ENCODE assay signal across 8 mouse cellular contexts in genomic region chr12:117993499-117993898, GRCm38 (mm10).
DNase-seq lines count a peak whose midpoint lies in the region; ATAC-seq and TF ChIP-seq lines count a peak whose summit lies in the region.

No protein-coding gene starts in this region.

- intact Hi-C loops in heart, adult 2 months (cut with DNase I) = loop anchor here (1.0 kb wide), 2 partner anchors 462 to 862 kb away; no protein-coding TSS in a partner anchor
- intact Hi-C loops in left cerebral cortex, postnatal 4 days (cut with DNase I) = loop anchor here (5.0 kb wide), 1 partner anchor 864 kb away; no protein-coding TSS in a partner anchor

- TF ChIP-seq POLR2A in heart, adult 2 months (IDR thresholded peaks at IDR 0.05; ENCODE audit: insufficient read depth, low read depth, low read length) = no peak

- H3K79me2 ChIP-seq in heart, adult 2 months (replicated peaks; ENCODE audit: control insufficient read depth, insufficient read depth, low read length) = no peaks in the 10 kb centered on the region

- H3K27ac ChIP-seq in embryonic facial prominence, embryonic 11.5 days (replicated peaks; ENCODE audit: low read depth, low read length) = no peak overlapping the region
- H3K27ac ChIP-seq in heart, adult 2 months = no peak overlapping the region
- H3K27ac ChIP-seq in midbrain, embryonic 11.5 days (ENCODE audit: low read depth, low read length) = no peak overlapping the region

- DNase-seq in adrenal gland, postnatal 10 days = peak; percentile 82
- peak; percentile 87 for DNase-seq in embryonic facial prominence, embryonic 11.5 days (ENCODE audit: low spot score)
- peak; percentile 67 to 72 for DNase-seq in heart, adult 2 months
- DNase-seq in kidney, adult 18-20 months = peak; percentile 76
- DNase-seq in left cerebral cortex, postnatal 4 days = peak; percentile 88
- peak; percentile 93 for DNase-seq in midbrain, embryonic 11.5 days (ENCODE audit: low spot score, missing footprints)
- DNase-seq in skeletal muscle tissue, adult 2 months (ENCODE audit: low read depth, low spot score) = peak; percentile 78
- peak; percentile 76 for DNase-seq in yolk sac, embryonic 10.5 days (ENCODE audit: low spot score)

- 3% methylated on average over 7 of the region's 7 CpGs for WGBS in embryonic facial prominence, embryonic 11.5 days
- WGBS in heart, adult 2 months = under 1% methylated on average over 7 of the region's 7 CpGs
- WGBS in midbrain, embryonic 11.5 days = 1% methylated on average over 7 of the region's 7 CpGs

- peak; percentile 73; the same call in 1 of the 2 replicates for TF ChIP-seq EP300 in heart, adult 2 months (IDR thresholded peaks at IDR 0.05; ENCODE audit: insufficient read depth, low read depth, low read length)

- H3K4me3 ChIP-seq in embryonic facial prominence, embryonic 11.5 days (ENCODE audit: low read depth, low read length) = no peak overlapping the region
- H3K4me3 ChIP-seq in heart, adult 2 months = no peak overlapping the region
- no peak overlapping the region for H3K4me3 ChIP-seq in midbrain, embryonic 11.5 days (ENCODE audit: low read depth, low read length)

- no peak overlapping the region for H3K9ac ChIP-seq in embryonic facial prominence, embryonic 11.5 days (replicated peaks; ENCODE audit: low read length)
- no peak overlapping the region for H3K9ac ChIP-seq in heart, adult 2 months (ENCODE audit: low read depth, low read length)
- no peak overlapping the region for H3K9ac ChIP-seq in midbrain, embryonic 11.5 days (ENCODE audit: low read length)

- H3K36me3 ChIP-seq in embryonic facial prominence, embryonic 11.5 days (replicated peaks; ENCODE audit: control insufficient read depth, insufficient read depth, low read depth, low read length) = no peaks in the 10 kb centered on the region
- H3K36me3 ChIP-seq in heart, adult 2 months (ENCODE audit: control insufficient read depth, insufficient read depth, low read length) = no peaks in the 10 kb centered on the region
- no peaks in the 10 kb centered on the region for H3K36me3 ChIP-seq in midbrain, embryonic 11.5 days (ENCODE audit: control insufficient read depth, insufficient read depth, low read length)

- H3K4me2 ChIP-seq in embryonic facial prominence, embryonic 11.5 days (ENCODE audit: low read depth, low read length) = no peak overlapping the region
- H3K4me2 ChIP-seq in midbrain, embryonic 11.5 days = no peak overlapping the region

- TF ChIP-seq CTCF in heart, adult 2 months (IDR thresholded peaks at IDR 0.05) = peak; percentile 93

- H3K27me3 ChIP-seq in embryonic facial prominence, embryonic 11.5 days (ENCODE audit: control insufficient read depth, insufficient read depth, low read length) = 0 out of 2 replicates have a peak, but pooled peaks cover 2% of the 10 kb centered on the region
- no peaks in the 10 kb centered on the region for H3K27me3 ChIP-seq in heart, adult 2 months (ENCODE audit: control insufficient read depth, insufficient read depth, low read length)
- H3K27me3 ChIP-seq in midbrain, embryonic 11.5 days (ENCODE audit: control insufficient read depth, insufficient read depth, low read length) = no peaks in the 10 kb centered on the region; the same call in 1 of the 2 replicates

- H3K4me1 ChIP-seq in embryonic facial prominence, embryonic 11.5 days (ENCODE audit: control insufficient read depth, insufficient read depth, low read length) = no peaks in the 10 kb centered on the region
- H3K4me1 ChIP-seq in heart, adult 2 months (ENCODE audit: control insufficient read depth, insufficient read depth, low read length) = no peaks in the 10 kb centered on the region
- peaks cover 6% of the 10 kb centered on the region; the same call in 1 of the 2 replicates for H3K4me1 ChIP-seq in midbrain, embryonic 11.5 days (ENCODE audit: control insufficient read depth, insufficient read depth, low read length)

- peak; percentile 89 for ATAC-seq in embryonic facial prominence, embryonic 11.5 days (replicated peaks; ENCODE audit: insufficient number of reproducible peaks, low FRiP score, low TSS enrichment, low read depth)
- ATAC-seq in midbrain, embryonic 11.5 days (ENCODE audit: low FRiP score) = peak; percentile 96

- no peaks in the 10 kb centered on the region for H3K9me3 ChIP-seq in embryonic facial prominence, embryonic 11.5 days (replicated peaks; ENCODE audit: control insufficient read depth, low read length)
- H3K9me3 ChIP-seq in midbrain, embryonic 11.5 days (ENCODE audit: control insufficient read depth, low read length) = no peaks in the 10 kb centered on the region
